Mouse (Mus musculus): ENCODE results near the gene Actr3b. TPM values are rescaled to one million over a fixed set of nuclear protein-coding genes. Genes with fewer than 3 reads are reported as not detected.
A peak's percentile ranks its signal among the peaks of the same experiment; 100 is the strongest.
"Not testable (repeated sequence)": the region's sequence is repeated elsewhere in the genome, so short reads cannot be mapped to it uniquely, and the experiment has no call there.

The Actr3b gene
- total RNA-seq (2017) = 0.49 and 1.2 TPM in 2 replicates

DNA sequence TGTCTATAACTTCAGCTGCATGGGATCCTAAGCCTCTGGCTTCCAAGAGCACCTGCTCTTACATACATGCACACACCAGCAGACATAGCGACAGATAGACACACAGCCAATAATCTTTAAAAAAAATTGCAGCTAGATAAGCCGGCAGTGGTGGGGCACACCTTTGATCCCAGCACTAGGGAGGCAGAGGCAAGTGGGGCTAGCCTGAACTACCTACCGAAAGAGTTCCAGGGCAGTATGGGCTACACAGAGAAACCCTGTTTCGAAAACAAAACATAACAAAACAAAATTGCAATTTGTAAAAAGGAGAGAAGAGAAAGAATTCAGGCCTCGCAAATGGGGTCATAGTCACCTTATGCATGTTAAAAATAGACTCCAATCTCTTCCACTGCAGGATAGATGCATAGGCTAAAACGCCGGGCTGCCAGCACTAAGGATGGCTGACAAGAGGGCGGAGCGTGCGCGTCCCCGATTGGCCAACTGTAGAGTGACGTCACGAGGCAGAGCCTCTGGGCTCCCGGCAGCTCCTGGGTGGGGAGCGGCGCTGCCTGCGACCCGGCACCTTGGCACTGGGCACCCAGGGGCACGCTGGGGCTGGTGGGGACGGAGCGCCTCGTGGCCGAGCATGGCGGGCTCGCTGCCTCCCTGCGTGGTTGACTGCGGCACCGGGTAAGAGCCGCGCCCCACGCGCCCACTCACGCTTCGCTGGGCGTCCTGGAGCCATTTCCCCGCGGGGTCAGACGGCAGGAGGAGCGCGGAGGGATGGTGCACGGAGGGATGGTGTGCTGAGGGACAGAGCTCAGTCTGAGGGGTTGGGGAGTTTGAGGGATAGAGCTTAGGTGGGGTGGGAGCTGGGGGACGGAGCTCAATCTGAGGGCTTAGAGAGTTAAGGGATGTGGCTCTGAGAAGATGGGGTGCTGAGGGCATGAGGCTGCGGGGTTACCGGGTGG lies at the start of gene Actr3b:
Gene Actr3b, plus strand, starts transcription at position 538 of the 950 bp plus-strand sequence.
- ATAC-seq (replicated peaks; ENCODE audit: low read depth, poor library complexity, severe bottlenecking) = peak; percentile 98

DNA sequence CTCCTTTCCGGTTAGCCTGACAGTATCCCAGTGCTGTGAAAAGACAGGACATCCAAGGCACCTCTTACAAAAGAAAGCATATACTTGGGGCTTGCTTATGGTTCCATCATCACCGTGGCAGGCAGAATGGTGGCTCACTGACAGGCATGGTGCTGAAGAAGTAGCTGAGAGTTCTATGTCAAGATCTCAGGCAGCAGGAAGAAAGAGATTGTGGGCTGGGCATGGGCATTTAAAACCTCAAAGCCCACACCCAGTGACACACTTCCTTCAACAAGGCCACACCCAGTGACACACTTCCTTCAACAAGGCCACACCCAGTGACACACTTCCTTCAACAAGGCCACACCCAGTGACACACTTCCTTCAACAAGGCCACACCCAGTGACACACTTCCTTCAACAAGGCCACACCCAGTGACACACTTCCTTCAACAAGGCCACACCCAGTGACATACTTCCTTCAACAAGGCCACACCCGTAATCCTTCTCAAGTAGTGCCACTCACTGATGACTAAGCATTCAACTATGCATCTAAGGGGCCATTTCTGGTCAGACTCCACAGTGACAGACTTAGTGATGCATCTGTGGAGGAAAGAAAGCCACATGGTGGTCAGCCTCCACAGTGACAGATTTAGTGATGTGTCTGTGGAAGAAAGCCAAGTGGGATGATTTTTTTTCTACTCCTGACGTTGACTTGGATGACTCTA lies 46.6 kb upstream of the Actr3b start:
- ATAC-seq (replicated peaks; ENCODE audit: low read depth, poor library complexity, severe bottlenecking) = not testable (repeated sequence)

GRCm38 (mm10) chr5:25719390-25719789 lies 40.4 kb upstream of the Actr3b start:
- no peak for ATAC-seq (replicated peaks; ENCODE audit: low read depth, poor library complexity, severe bottlenecking)

- no peak for ATAC-seq (replicated peaks; ENCODE audit: low read depth, poor library complexity, severe bottlenecking)
These were observed 36.8 kb upstream of the Actr3b start for GRCm38 (mm10) chr5:25723016-25723415.

DNA sequence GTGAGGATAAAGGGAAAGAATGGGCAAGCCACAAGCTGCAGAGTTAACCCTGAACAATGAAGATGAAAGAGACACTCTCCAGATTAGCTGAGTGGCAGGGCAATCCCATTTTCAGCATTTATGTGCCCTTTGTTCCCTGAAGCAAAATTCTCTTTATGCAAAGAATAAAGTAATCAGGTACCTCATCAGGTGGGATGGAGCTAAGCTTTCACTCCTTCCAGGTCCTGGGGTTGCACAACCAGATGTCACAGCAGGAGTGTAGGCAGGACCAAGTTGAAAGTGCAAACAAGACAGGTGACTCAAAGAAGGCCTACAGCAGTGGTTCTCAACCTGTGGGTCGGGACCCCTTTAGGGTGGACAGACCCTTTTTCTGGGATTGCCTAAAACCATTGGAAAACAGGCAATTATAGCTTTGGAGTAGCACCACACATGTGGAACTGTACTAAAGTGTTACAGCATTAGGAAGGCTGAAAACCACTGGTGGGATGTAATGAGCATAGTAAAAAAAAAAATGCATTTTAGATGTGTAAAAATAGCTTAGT lies 35.6 kb upstream of the Actr3b start:
- no peak for ATAC-seq (replicated peaks; ENCODE audit: low read depth, poor library complexity, severe bottlenecking)

GRCm38 (mm10) chr5:25734318-25734717 lies 25.5 kb upstream of the Actr3b start:
- peak; percentile 81 for ATAC-seq (replicated peaks; ENCODE audit: low read depth, poor library complexity, severe bottlenecking)

GRCm38 (mm10) chr5:25735861-25736260 lies 23.9 kb upstream of the Actr3b start:
- no peak for ATAC-seq (replicated peaks; ENCODE audit: low read depth, poor library complexity, severe bottlenecking)

DNA sequence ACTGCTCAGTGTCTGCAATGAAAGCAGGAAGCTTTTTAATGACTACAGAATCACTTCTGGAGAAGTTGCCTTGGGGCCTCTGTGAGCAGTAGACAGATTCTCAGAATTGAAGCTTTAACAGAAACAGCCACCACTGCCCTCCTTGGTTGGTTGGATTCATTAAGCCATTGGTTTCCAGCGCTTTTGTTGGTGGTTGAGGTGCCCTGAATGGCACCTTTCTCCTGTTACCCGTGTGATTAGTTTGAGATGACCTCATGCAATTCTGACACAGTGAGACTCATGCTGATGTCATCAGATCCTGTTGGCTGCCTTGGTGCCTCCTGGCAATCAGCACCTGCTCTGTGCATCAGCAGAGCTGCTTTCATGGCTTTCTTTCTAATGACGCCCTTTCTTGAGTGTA lies 21.3 kb upstream of the Actr3b start:
- ATAC-seq (replicated peaks; ENCODE audit: low read depth, poor library complexity, severe bottlenecking) = no peak

GRCm38 (mm10) chr5:25738902-25739301 lies 20.9 kb upstream of the Actr3b start:
- not testable (repeated sequence) for ATAC-seq (replicated peaks; ENCODE audit: low read depth, poor library complexity, severe bottlenecking)

- ATAC-seq (replicated peaks; ENCODE audit: low read depth, poor library complexity, severe bottlenecking) = no peak
These were observed 11.9 kb upstream of the Actr3b start for GRCm38 (mm10) chr5:25747904-25748303.

DNA sequence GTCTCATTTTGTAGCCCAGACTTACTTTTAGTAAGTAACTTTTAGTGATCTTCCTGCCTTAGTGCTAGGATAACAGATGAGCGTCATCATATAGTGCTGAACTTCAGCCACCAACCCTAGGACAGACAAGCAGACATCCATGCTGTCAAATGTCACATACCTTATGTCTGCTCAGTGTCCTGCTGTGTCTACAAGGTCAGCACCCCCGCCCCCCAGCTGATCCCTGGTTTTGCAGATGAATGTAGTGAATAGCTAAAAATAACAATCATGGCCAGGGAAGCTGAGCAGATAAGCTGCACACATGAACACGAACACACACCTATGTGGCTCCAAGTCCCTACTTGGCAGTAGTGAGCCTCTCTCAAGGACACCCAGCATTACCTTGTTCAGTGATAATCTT lies 11.2 kb upstream of the Actr3b start:
- ATAC-seq (replicated peaks; ENCODE audit: low read depth, poor library complexity, severe bottlenecking) = no peak

DNA sequence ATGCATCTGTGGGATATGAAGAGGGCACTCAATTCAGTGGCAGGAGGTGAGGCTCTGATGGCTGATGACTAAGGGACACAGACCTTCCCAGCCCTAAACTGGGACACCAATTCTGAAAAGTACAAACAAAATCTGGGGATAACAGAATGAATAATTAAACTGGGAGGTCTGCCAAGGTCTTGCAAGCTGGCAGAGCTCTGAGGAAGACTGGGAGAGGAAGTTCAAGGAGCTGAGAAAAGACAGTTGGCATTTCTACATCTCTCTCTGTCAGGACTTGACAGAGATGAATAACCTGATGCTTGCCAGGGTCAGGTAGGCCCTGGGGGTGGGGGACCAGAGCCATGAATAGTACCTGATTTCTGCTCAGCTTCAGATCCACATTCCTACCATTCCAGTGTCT lies 8.2 kb upstream of the Actr3b start:
- ATAC-seq (replicated peaks; ENCODE audit: low read depth, poor library complexity, severe bottlenecking) = no peak

DNA sequence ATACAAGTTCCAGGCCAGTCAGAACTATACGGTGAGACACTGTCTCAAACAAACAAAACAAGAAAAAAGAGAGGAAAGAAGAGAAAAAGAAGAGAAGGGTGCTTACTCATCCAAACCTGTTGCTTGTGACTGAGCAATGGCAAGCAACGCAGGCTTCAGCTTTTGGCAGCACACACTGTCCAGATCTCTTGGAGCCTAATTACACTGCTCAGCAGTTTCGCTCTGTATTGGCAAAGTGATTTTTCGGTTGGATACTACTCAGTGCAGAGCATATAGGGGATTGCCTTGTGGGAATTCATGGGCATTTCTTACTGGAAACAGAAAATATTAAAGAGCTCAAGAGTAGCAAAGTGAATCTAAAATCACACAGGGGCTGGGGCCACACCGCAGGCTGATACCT lies 6.9 kb upstream of the Actr3b start:
- ATAC-seq (replicated peaks; ENCODE audit: low read depth, poor library complexity, severe bottlenecking) = no peak

- no peak for ATAC-seq (replicated peaks; ENCODE audit: low read depth, poor library complexity, severe bottlenecking)
These were observed 6.1 kb upstream of the Actr3b start for GRCm38 (mm10) chr5:25753556-25754235.

DNA sequence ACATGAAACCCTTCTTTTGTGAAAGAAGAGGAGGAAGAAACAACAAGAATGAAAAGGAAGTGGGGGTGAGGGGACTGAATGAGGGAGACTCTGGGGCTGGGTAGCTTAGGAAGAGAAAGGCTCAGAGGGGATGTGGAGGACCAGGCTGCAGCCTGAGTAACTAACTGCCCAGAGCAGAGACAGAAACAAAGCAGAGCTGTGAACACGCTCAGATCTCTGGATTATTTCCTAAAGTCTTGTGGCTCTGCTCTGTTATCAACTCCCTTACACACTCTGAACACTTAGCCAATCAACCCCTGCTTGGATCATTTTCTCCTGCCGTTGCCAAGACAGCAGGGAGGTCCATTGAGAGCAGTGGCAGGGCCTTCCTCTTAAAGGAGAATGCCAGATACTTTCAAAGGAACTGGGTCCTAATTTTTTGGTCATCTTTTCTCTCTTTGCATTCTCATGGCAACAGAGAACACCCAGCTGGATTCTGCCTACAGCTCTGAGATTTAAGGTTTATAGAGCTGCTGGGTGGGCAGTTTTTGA lies 5.5 kb upstream of the Actr3b start:
- no peak for ATAC-seq (replicated peaks; ENCODE audit: low read depth, poor library complexity, severe bottlenecking)

DNA sequence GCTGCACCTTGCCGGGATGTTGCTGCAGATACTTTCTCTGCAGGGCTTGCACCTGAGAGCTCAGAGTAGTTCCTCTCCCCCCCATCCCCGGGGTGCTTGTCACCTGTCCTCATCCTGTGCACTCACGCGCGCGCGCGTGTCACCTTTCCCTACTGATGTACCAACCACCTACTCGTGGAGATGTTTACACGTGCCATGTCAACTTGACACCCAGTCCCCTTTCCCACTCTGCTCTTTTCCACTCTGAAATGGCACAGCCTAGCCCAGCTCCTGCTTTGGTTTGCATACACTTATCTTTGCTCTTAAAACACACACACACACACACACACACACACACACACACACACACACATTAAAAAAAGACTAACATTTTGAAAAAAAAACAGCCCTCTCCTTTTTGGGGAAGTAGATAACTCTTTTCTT lies 624 bp downstream of the Actr3b start:
- no peak for ATAC-seq (replicated peaks; ENCODE audit: low read depth, poor library complexity, severe bottlenecking)

DNA sequence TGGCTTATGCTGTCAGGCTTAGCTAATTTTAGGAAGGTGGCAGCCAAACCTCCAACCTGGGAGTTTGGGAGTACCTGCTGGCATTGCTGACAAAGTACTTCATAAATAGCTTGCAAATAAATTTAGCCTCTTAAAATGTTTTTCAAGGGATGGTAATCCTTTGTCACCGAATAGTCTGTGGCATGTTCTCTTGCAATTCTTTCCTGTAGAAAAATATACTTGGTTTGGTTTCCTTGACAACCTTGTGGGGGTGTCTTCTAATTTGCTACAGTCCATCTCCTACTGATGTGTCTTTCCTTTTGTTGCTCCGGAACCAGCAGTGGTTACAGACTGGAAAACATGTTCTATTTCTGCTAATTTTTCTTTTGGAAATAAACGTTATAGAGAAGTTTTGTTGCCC lies 1.1 kb downstream of the Actr3b start:
- no peak for ATAC-seq (replicated peaks; ENCODE audit: low read depth, poor library complexity, severe bottlenecking)

DNA sequence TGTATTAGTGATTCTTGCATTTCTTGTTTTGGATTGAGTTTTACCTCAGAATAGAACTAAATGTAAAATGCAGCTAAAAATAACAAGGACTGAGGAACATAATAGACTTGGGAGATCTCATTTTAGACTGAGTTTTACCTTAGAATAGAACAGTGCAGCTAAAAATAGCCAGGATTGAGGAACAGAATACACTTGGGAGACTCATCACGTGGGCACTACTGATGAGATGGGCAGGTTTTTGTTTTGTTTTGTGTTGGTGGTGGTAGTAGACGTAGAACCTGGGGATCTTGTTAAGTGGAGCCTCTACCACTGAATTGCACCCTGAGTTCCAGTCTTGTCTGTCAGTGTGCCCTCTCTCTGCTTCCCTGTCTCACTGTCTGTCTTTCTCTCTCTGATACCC lies 2.1 kb downstream of the Actr3b start:
- no peak for ATAC-seq (replicated peaks; ENCODE audit: low read depth, poor library complexity, severe bottlenecking)

- no peak for ATAC-seq (replicated peaks; ENCODE audit: low read depth, poor library complexity, severe bottlenecking)
These were observed 9.2 kb downstream of the Actr3b start for GRCm38 (mm10) chr5:25769006-25769405.

DNA sequence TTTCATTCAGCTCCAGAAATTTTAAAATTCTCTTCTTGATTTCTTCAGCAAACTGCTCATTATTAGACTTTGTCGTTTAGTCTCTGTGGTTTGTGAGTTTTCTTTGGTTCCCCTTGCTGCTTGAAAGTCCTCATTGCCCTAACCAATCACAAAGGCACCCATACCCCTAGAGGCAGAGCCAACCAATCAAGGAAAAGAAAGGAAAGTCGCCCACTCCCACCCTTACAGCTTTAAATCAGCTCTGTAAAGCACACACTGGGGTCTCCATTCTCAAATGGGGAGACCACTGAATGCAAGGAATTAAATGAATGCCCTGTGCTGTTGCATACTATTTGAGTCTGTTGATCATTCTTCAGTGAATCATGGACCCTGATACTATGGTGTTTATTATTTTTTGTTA lies 9.6 kb downstream of the Actr3b start:
- ATAC-seq (replicated peaks; ENCODE audit: low read depth, poor library complexity, severe bottlenecking) = no peak
